Mouse (Mus musculus) kidney, embryonic 14.5 days (tissue): ENCODE measurements at regions not wholly inside any gene's neighbourhood (a gene's known extent, or its start where the extent isn't known, plus 50 kb on each side); places are given as distances from the start of the nearest gene placed in this dataset.

Experiments used
- ATAC-seq: fragments of 200-750 bp; cut with Nextera tagmentation; 2 replicates; pipeline ENCODE4 v1.8.0; 2017; ENCODE audit warnings: moderate number of reproducible peaks, mild to moderate bottlenecking, moderate TSS enrichment, moderate library complexity; ENCODE audit not compliant: low FRiP score, low TSS enrichment
- H3K27ac ChIP-seq: fragments of 300-500 bp; sonication (generic); 2 replicates; pipeline ENCODE4 v1.5.1; 2014; ENCODE audit warnings: low read depth, mild to moderate bottlenecking, low read length, moderate library complexity, mixed read lengths
- H3K27me3 ChIP-seq: fragments of 300-500 bp; sonication (generic); 2 replicates; pipeline ENCODE4 v1.6.1; 2014; ENCODE audit warnings: mild to moderate bottlenecking, low read length; ENCODE audit not compliant: control insufficient read depth, insufficient read depth
- H3K36me3 ChIP-seq: fragments of 300-500 bp; sonication (generic); 2 replicates; pipeline ENCODE4 v1.6.1; 2014; ENCODE audit warnings: low read length, mixed read lengths; ENCODE audit not compliant: control insufficient read depth, insufficient read depth
- H3K4me1 ChIP-seq: fragments of 300-500 bp; sonication (generic); 2 replicates; pipeline ENCODE4 v1.6.1; 2014; ENCODE audit warnings: low read length, mixed read lengths; ENCODE audit not compliant: control insufficient read depth, insufficient read depth
- H3K4me2 ChIP-seq: fragments of 300-500 bp; sonication (generic); replicated peaks from 2 replicates; pipeline ENCODE4 v1.6.1; 2014; ENCODE audit warnings: low read depth, mild to moderate bottlenecking, low read length
- H3K4me3 ChIP-seq: fragments of 300-500 bp; sonication (generic); 2 replicates; pipeline ENCODE4 v1.5.1; 2014; ENCODE audit warnings: mild to moderate bottlenecking, low read length
- H3K9ac ChIP-seq: fragments of 300-500 bp; sonication (generic); 2 replicates; pipeline ENCODE4 v1.6.1; 2014; ENCODE audit warnings: low read depth, mild to moderate bottlenecking, low read length, moderate library complexity
- H3K9me3 ChIP-seq: fragments of 300-500 bp; sonication (generic); 2 replicates; pipeline ENCODE4 v1.6.1; 2016; ENCODE audit warnings: low read length; ENCODE audit not compliant: control insufficient read depth
- WGBS: fragments of 180-500 bp; shearing (Covaris S2); extraction: QIAGEN DNeasy Blood & Tissue Kit; methylation state at CpG from one replicate; pipeline ENCODE4 v1.1.7; 2014; 5-methylcytosine and 5-hydroxymethylcytosine counted together

DNA sequence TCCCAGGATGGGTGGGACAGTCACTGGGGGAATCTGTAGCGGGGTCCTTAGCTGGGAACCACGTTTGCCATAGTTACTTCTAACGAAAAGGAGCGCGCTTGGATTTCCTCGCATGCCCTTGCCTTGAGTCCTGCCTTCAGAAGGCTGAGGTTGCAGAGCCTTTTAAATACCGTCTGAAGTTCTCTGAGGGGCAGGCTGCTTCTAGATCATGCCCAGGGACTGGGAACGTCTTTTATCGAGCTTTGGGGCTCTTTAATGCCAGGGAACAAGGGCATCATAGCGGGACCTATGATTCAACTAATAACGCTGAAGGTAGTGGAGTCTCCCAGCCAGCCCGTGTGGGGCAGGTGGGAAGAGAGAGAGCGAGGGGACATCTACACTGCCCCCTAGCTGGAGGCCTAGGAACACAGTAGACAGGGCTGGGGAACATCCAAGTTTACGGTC lies 369.1 kb downstream of the Vrk1 start:
- no peak overlapping the region for H3K27ac ChIP-seq
- no peak overlapping the region for H3K9ac ChIP-seq
- 1% methylated on average over 14 of the region's 14 CpGs for WGBS

GRCm38 (mm10) chr12:106379779-106380178 lies 369.8 kb downstream of the Vrk1 start:
- H3K4me3 ChIP-seq: no peak overlapping the region
- H3K27ac ChIP-seq: no peak overlapping the region
- no peaks in the 10 kb centered on the region for H3K9me3 ChIP-seq
- H3K36me3 ChIP-seq: no peaks in the 10 kb centered on the region
- H3K9ac ChIP-seq: no peak overlapping the region
- no peak for ATAC-seq
- 55% methylated on average over 14 of the region's 14 CpGs for WGBS
- H3K4me1 ChIP-seq: no peaks in the 10 kb centered on the region
- H3K4me2 ChIP-seq: no peak overlapping the region
- H3K27me3 ChIP-seq: 0 out of 2 replicates have a peak, but pooled peaks cover 4% of the 10 kb centered on the region

More for the DNA sequence above, 369.1 kb downstream of the Vrk1 start:
- H3K4me3 ChIP-seq: peak overlapping the region; percentile 22
- H3K4me2 ChIP-seq: peak overlapping the region; percentile 39
- H3K36me3 ChIP-seq: no peaks in the 10 kb centered on the region
- 0 out of 2 replicates have a peak, but pooled peaks cover 4% of the 10 kb centered on the region for H3K27me3 ChIP-seq
- H3K4me1 ChIP-seq: no peaks in the 10 kb centered on the region
- ATAC-seq: no peak
- H3K9me3 ChIP-seq: no peaks in the 10 kb centered on the region

DNA sequence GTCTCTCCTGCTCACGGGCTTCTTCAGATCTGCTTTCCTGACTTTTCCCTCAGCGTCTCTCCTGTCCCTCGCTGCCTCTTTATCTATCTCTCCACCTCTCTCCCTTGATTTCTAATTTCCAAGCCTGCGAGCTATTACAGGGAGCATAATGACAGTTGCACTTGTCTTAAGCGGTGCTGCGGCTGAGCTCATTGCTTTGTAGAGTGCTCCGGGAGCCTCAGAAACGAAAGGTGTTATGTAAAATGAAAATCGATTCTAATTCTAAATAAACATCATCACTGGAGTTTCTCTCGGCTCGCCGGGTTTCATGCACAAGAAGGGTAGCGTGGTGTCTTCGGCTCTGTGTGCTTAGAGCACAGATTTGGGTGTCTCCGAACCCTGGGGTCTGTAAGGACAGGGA lies 371.8 kb downstream of the Vrk1 start:
- 88% methylated on average over 15 of the region's 15 CpGs for WGBS
- H3K4me3 ChIP-seq: no peak overlapping the region
- H3K27ac ChIP-seq: no peak overlapping the region

DNA sequence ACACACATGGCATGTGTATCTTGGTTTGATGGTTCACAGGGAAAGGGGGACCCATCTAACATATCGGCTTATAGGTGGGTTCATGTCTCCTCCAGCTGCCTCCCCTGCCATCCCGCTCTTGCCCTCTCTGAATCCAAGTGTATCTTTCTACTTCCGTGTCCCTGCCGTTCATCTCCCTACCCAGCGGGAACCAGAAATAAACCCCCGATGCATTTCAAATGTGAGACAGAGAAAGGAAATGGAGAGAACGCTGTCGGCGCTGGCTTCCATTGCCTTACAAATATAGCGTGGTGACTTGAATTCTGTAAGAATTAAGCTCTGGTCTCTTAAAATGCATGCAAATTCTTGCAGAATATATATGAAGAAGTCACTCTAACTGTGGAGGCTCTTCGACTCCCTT lies 379.2 kb downstream of the Vrk1 start:
- H3K27me3 ChIP-seq: no peaks in the 10 kb centered on the region
- 92% methylated on average over 11 of the region's 11 CpGs for WGBS
- no peaks in the 10 kb centered on the region for H3K9me3 ChIP-seq
- H3K4me1 ChIP-seq: no peaks in the 10 kb centered on the region
- no peak overlapping the region for H3K4me2 ChIP-seq
- ATAC-seq: no peak
- no peak overlapping the region for H3K4me3 ChIP-seq
- H3K27ac ChIP-seq: no peak overlapping the region
- no peak overlapping the region for H3K9ac ChIP-seq
- no peaks in the 10 kb centered on the region for H3K36me3 ChIP-seq

More for the DNA sequence above, 371.8 kb downstream of the Vrk1 start:
- no peaks in the 10 kb centered on the region for H3K36me3 ChIP-seq
- ATAC-seq: no peak
- no peak overlapping the region for H3K9ac ChIP-seq
- no peaks in the 10 kb centered on the region for H3K9me3 ChIP-seq
- no peaks in the 10 kb centered on the region for H3K4me1 ChIP-seq
- H3K4me2 ChIP-seq: no peak overlapping the region
- H3K27me3 ChIP-seq: 0 out of 2 replicates have a peak, but pooled peaks cover 4% of the 10 kb centered on the region

GRCm38 (mm10) chr12:106392316-106392715 lies 382.3 kb downstream of the Vrk1 start:
- Histone ChIP-seq H3K4me3 (no peak overlapping the region), H3K27ac (no peak overlapping the region), H3K4me2 (no peak overlapping the region), H3K27me3 (no peaks in the 10 kb centered on the region), H3K36me3 (no peaks in the 10 kb centered on the region), H3K9ac (no peak overlapping the region), H3K9me3 (no peaks in the 10 kb centered on the region), H3K4me1 (no peaks in the 10 kb centered on the region)
- WGBS: 54% methylated on average over 2 of the region's 2 CpGs
- no peak for ATAC-seq

DNA sequence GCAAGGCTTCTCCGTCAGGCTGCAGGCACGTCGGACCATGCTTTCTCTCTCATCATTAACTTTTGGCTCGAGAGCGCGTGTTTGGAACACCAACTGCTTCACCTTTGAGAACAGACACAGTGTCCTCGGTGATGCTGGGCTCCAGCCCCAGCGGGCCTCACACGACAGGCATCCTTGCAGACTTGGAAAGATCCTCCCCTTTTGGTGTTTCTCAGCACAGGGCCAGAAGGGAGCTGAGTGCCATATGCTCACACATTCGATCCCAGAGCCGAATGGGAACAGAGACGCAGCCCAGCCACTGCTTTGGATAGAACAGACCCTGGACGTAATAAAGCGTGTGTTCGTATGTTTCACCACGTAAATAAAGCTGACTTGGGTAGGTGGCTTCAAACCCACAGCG lies 389.1 kb downstream of the Vrk1 start:
- no peaks in the 10 kb centered on the region for H3K27me3 ChIP-seq
- no peak overlapping the region for H3K4me3 ChIP-seq
- 68% methylated on average over 17 of the region's 17 CpGs for WGBS
- H3K9ac ChIP-seq: no peak overlapping the region
- ATAC-seq: no peak
- no peaks in the 10 kb centered on the region for H3K36me3 ChIP-seq
- H3K9me3 ChIP-seq: no peaks in the 10 kb centered on the region
- H3K4me1 ChIP-seq: no peaks in the 10 kb centered on the region
- no peak overlapping the region for H3K4me2 ChIP-seq
- no peak overlapping the region for H3K27ac ChIP-seq

DNA sequence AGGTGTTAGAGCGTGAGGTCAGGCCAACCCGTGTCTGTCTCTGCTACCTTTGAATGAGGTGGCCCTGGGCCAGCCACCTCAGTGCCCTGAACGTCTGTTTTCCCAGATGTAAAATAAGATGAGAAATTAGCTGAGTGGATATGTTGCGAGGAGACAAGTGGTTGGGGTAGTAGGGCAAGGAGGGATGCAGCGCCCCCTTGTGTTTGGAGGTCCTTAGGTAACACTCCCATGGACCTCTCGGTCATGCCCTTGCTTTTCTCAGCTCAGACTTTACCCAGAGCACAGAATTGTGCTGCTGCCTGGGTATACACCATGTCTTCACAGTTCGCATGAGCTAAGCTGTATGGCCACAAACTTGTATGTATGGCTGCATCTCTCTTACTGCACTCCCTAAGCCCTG lies 401.0 kb downstream of the Vrk1 start:
- Histone ChIP-seq H3K9ac (no peak overlapping the region), H3K27ac (no peak overlapping the region), H3K4me2 (no peak overlapping the region), H3K36me3 (no peaks in the 10 kb centered on the region), H3K4me1 (no peaks in the 10 kb centered on the region), H3K4me3 (no peak overlapping the region), H3K9me3 (no peaks in the 10 kb centered on the region), H3K27me3 (no peaks in the 10 kb centered on the region)
- 83% methylated on average over 7 of the region's 7 CpGs for WGBS
- no peak for ATAC-seq

- no peak overlapping the region for H3K27ac ChIP-seq
- no peak for ATAC-seq
These were observed 416.6 kb downstream of the Vrk1 start for GRCm38 (mm10) chr12:106426631-106427030.

GRCm38 (mm10) chr12:106429991-106430390 lies 420.0 kb downstream of the Vrk1 start:
- Histone ChIP-seq H3K9me3 (no peaks in the 10 kb centered on the region), H3K4me3 (no peak overlapping the region), H3K4me1 (no peaks in the 10 kb centered on the region), H3K27me3 (no peaks in the 10 kb centered on the region), H3K27ac (no peak overlapping the region), H3K36me3 (no peaks in the 10 kb centered on the region), H3K4me2 (no peak overlapping the region), H3K9ac (no peak overlapping the region)
- ATAC-seq: no peak
- WGBS: 25% methylated on average over 7 of the region's 7 CpGs

More at GRCm38 (mm10) chr12:106426631-106427030, 416.6 kb downstream of the Vrk1 start:
- no peaks in the 10 kb centered on the region for H3K4me1 ChIP-seq
- no peaks in the 10 kb centered on the region for H3K27me3 ChIP-seq
- no peaks in the 10 kb centered on the region for H3K9me3 ChIP-seq
- 80% methylated on average over 4 of the region's 4 CpGs for WGBS
- H3K9ac ChIP-seq: no peak overlapping the region
- H3K4me3 ChIP-seq: no peak overlapping the region
- no peak overlapping the region for H3K4me2 ChIP-seq
- no peaks in the 10 kb centered on the region for H3K36me3 ChIP-seq
